Mouse (Mus musculus): ENCODE results near the gene Lmf1. TPM values are rescaled to one million over a fixed set of nuclear protein-coding genes. Genes with fewer than 3 reads are reported as not detected.

Gene Lmf1
- total RNA-seq, 2 experiments from 2014 or later, result 27.4 to 33.8 TPM

- intact Hi-C loops (cut with DNase I), result no loop called here
- no peak for DNase-seq
Observed at GRCm38 (mm10) chr17:25635806-25636205, 56.9 kb downstream of the Lmf1 start.

DNA sequence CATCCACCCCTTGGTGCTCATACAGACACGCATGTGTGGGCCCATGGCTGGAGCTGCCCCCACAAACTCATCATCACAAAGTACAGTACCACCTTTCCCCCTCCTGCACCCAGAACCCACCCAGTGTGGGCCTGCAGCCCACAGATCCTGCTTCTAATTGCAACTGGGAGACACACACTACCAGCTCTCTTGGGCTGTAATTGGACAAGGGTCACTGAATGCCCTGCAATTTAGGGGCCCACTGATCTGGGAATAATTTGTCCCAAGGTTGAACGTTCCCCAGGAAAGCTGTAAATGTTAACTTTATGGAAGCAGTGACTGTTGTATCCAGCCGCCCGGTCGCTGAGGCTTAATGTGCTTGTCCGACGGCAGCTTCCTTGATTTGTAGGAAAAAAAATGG, 59.1 kb downstream of the Lmf1 start:
- intact Hi-C loops (cut with DNase I), result no loop called here
- DNase-seq, result no peak

GRCm38 (mm10) chr17:25638442-25638841, 59.6 kb downstream of the Lmf1 start:
- no peak for DNase-seq
- intact Hi-C loops (cut with DNase I), result no loop called here

DNA sequence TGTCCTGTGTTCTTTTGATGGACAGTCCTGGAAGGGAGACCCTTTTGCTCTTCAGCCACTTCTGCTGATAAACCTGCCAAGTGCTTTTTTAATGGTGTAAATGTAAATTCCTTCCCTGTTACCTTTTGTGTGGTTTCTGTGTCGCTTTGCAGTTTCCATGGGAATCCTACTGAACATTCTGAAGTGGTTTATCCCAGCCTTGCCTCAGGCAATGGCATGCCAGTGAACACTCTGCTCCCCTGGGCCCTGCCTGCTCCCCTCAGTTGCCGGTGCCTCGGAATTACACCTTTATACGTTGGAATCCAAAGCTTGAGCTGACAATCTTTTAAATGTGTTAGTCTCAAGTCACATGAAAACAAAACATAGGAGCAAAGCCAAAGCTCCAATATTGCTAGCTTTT, 62.1 kb downstream of the Lmf1 start:
- DNase-seq, result no peak
- intact Hi-C loops (cut with DNase I), result no loop called here

- peak; percentile 44 to 49 for DNase-seq
- intact Hi-C loops (cut with DNase I), result no loop called here
Observed at GRCm38 (mm10) chr17:25642032-25642431, 63.1 kb downstream of the Lmf1 start.

GRCm38 (mm10) chr17:25643517-25644294, 64.8 kb downstream of the Lmf1 start:
- intact Hi-C loops (cut with DNase I), result no loop called here
- DNase-seq, result no peak

GRCm38 (mm10) chr17:25644761-25645160, 65.9 kb downstream of the Lmf1 start:
- DNase-seq, result no peak
- intact Hi-C loops (cut with DNase I), result no loop called here

- intact Hi-C loops (cut with DNase I), result no loop called here
- no peak for DNase-seq
Observed at GRCm38 (mm10) chr17:25645661-25646060, 66.8 kb downstream of the Lmf1 start.

DNA sequence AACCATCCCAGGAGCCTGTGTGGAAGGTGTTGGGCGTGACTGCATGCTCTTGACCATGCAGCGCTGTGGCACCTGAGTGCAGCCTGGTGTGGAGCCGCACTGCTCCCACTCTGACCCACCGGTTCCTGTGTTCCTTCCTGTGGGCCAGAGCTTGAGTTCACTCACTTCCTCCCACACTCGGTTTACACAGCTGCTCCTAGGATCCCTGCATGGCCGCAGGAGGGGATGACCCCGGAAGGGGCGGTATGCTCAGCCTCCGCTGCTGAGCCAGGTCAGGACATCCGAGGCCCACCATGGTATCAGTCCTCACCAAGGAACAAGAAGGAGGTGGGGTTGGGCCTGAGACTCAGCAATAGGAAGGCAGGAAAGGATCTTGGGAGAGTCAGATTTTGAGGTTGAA, 69.0 kb downstream of the Lmf1 start:
- DNase-seq, result no peak
- intact Hi-C loops (cut with DNase I), result no loop called here

DNA sequence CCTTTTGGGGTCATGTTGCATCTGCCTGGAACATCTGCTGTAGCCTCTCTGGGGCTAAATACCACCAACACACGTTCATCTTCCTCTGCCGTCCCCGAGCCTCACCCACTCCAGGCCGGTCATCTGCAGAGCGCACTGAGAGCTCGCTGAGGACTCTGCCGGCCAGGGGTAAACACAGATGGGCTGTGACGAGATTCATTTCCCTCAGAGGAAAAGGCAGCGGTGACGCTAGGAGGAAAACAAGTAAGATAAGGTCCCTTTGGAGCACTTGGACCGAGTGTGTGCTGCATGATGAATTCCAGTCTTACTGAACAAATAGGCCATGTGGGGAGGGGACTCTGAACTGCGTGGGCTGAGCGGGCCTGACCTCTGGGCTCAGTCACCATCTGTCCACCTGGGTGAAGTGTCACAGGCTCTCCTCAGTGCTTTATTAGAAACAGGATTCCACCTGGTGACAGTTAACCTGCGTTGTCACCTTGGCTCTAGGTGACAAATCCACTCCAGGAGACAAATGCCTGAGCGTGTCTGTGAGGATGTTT, 69.9 kb downstream of the Lmf1 start:
- intact Hi-C loops (cut with DNase I), result no loop called here
- no peak for DNase-seq

GRCm38 (mm10) chr17:25650726-25651125, 71.8 kb downstream of the Lmf1 start:
- no peak for DNase-seq
- intact Hi-C loops (cut with DNase I), result no loop called here

DNA sequence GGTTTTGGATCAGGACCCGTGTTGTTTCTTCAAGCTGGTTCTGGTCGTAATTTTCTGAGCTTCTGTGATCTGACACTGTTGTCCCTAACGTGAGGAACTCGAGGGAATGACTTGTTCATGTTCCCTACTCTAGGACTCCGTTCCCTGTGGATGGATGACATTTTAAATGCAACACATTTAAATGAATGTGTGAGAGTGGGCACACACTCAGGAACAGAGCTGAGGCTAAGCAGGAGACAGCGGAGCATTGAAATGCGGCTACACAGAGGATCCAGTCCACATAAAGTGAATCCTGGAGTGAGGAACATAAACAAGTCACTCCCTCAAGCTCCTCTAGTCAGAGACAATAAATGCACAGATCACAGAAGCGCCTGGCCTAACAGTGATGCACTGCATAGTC, 73.4 kb downstream of the Lmf1 start:
- no peak for DNase-seq
- intact Hi-C loops (cut with DNase I), result no loop called here

- no peak for DNase-seq
- intact Hi-C loops (cut with DNase I), result no loop called here
Observed at GRCm38 (mm10) chr17:25656142-25656825, 77.4 kb downstream of the Lmf1 start.

DNA sequence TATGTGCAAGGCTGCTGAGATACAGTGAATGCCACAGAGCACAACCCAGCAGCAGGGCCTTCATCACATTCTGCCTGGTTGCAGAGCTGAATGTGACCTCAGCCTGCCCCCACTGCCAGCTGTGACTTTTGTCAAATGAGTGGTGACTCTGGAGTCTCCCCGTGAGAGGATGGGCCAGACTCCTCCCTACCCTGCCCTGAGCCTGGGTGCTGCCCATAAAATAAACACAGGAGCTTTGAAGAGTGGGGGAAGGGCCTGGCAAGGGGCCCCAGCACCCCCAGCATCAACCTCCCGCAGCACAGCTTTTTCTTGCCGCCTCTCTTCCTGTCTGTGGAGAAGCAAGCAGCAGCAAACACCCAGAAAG, 77.9 kb downstream of the Lmf1 start:
- no peak for DNase-seq
- intact Hi-C loops (cut with DNase I), result no loop called here

DNA sequence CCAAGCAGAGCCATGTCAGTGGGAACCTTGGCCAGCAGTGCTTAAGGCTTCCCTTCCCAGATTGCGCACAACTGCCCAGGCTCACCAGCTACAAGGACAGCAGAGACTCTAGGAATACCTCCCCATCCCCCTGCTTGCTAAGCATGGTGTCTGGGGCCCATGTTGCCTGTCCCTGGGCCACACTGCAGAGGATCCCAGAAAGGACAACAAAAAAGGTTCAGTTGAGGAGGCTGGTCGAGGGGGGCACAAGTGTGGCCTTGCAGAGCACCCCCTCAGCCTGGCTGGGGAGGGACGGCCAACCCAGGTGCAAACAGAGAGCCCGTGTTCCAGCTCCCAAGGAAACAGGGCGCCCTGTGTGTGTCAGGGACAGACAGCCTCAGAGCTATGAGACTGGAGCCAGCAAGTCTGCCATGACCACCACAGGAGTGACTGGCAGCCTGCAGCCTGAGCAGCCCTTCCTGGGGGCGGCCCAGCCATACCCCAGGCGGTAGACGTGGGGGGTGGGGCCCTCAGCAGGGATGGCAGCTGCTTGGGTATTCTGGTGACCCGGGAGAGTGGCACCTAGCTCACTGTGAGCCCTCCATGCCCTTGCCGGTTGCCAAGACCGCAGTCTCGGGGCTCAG, 84.4 kb downstream of the Lmf1 start:
- intact Hi-C loops (cut with DNase I), result no loop called here
- DNase-seq, result no peak

DNA sequence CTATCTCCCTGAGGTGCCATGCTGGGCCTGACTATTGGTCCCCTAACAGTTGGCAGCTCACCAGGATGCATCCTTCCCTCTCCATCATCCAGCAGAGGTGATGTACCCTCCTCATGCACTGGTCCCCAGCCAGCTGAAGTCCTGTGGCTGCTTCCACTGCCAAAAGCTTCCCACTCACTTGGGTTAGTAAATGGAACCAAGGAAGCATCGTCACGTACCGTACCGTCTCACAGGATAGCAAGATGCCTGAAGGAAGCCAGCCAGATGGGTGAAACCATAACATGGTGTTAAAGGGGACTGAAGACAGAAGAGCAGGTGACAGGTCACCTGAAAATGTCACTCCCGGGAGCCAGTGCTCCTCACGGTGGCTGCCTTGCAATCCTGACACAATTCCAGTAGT, 86.6 kb downstream of the Lmf1 start:
- intact Hi-C loops (cut with DNase I), result no loop called here
- DNase-seq, result no peak

GRCm38 (mm10) chr17:25665891-25666290, 87.0 kb downstream of the Lmf1 start:
- intact Hi-C loops (cut with DNase I), result no loop called here
- no peak for DNase-seq

- no peak for DNase-seq
- intact Hi-C loops (cut with DNase I), result no loop called here
Observed at GRCm38 (mm10) chr17:25668481-25669055, 89.7 kb downstream of the Lmf1 start.

- intact Hi-C loops (cut with DNase I), result no loop called here
- DNase-seq, result no peak
Observed at GRCm38 (mm10) chr17:25672982-25673381, 94.1 kb downstream of the Lmf1 start.

GRCm38 (mm10) chr17:25677969-25678368, 99.1 kb downstream of the Lmf1 start:
- no peak for DNase-seq
- intact Hi-C loops (cut with DNase I), result no loop called here

GRCm38 (mm10) chr17:25679818-25680217, 100.9 kb downstream of the Lmf1 start:
- no peak for DNase-seq

More at GRCm38 (mm10) chr17:25679818-25680217, 100.9 kb downstream of the Lmf1 start:
- intact Hi-C loops (cut with DNase I), result no loop called here

All from heart, postnatal 36 days (tissue).